7 mouse cellular contexts compared by ENCODE assay signal in the genomic region with DNA sequence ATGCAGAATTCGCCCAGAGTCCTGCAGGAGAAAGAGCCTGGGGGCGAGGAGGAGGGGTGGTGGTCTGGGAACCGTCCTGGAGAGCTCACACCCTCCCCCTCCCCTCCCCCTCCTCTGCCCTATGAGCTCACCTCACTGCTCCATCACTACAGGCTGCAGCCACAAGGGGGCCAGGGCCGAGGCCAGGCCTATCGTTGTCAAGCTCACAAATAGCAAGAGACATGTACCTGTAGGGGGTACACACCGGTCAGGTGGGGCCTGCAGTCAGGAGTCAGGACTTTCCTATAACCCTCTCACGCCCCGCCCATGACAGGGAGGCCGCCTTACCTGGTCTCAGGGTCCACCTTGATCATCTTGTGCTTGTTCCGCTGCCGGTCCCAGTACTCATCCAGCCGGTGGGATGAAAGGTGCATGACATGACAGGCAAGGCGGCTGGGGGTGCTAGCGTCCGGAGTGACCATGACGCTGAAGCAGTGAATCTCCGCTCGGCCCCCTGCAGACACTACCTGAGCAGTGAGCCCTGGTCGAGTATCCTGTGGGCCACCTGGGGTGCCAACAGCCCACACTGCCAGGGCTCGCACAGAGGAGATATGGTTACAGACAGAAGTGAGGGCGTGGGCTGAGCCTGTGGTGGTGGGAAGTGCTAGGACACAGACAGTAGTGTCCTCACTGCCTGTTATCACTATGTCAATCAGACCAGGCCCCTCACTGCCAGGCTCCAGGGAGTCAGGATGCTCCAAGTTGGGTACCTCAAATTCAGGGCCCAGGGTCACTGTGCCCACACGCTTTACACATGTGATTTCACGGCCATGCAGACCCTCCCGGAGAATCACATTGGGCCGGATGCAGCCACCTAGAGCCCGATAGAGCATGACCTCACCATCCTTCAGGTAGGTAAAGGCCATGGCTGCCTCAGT. TPM values are rescaled to one million over a fixed set of nuclear protein-coding genes. Genes with fewer than 3 reads are reported as not detected.
DNase-seq lines count a peak whose midpoint lies in the region; ATAC-seq lines count a peak whose summit lies in the region.

No protein-coding gene starts in this region.

- no peak for ATAC-seq in hindbrain, embryonic 15.5 days (ENCODE audit: low FRiP score, low read depth)

- H3K27me3 ChIP-seq in hindbrain, embryonic 15.5 days, result no peaks in the 10 kb centered on the region

- DNase-seq in ovary, postnatal 14 days (ENCODE audit: low spot score), result peak; percentile 55
- DNase-seq in ovary, postnatal 10 days (ENCODE audit: low spot score), result no peak
- peak; percentile 63 for DNase-seq in T-cell, adult 2 months (ENCODE audit: low spot score)
- DNase-seq in cerebellum, postnatal 25 days, result peak; percentile 66 to 80
- peak; percentile 62 for DNase-seq in lung, postnatal 36 days
- peak; percentile 76 for DNase-seq in thymus, postnatal 25 days

- H3K4me1 ChIP-seq in hindbrain, embryonic 15.5 days (replicated peaks), result peaks cover 66% of the 10 kb centered on the region

- H3K4me3 ChIP-seq in hindbrain, embryonic 15.5 days, result no peak overlapping the region

- 51% methylated on average over 26 of the region's 26 CpGs for WGBS in hindbrain, embryonic 15.5 days

- 0 out of 2 replicates have a peak overlapping the region, but pooled peaks have one; percentile 21 for H3K27ac ChIP-seq in hindbrain, embryonic 15.5 days (replicated peaks)

- H3K36me3 ChIP-seq in hindbrain, embryonic 15.5 days, result peaks cover 41% of the 10 kb centered on the region

- no peaks in the 10 kb centered on the region for H3K9me3 ChIP-seq in hindbrain, embryonic 15.5 days

- H3K9ac ChIP-seq in hindbrain, embryonic 15.5 days, result no peak overlapping the region

- H3K4me2 ChIP-seq in hindbrain, embryonic 15.5 days, result peak overlapping the region; percentile 18; the same call in 1 of the 2 replicates

RNA-seq across cellular contexts. Expression of gene Dalrd3, which starts 4.3 kb away (rescaled TPM):
- polyA plus RNA-seq in hindbrain, embryonic 15.5 days (2015; fragmentation: Nextera tagmentation; extraction: Ambion mirVana), result 304 and 323 TPM in 2 replicates

RNA-seq across cellular contexts. Expression of gene Wdr6, which starts 4.5 kb away (rescaled TPM):
- 308 and 313 TPM in 2 replicates for polyA plus RNA-seq in hindbrain, embryonic 15.5 days (2015; fragmentation: Nextera tagmentation; extraction: Ambion mirVana)

RNA-seq across cellular contexts. Expression of gene Ndufaf3, which starts 6.8 kb away (rescaled TPM):
- polyA plus RNA-seq in hindbrain, embryonic 15.5 days (2015; fragmentation: Nextera tagmentation; extraction: Ambion mirVana), result 73.4 and 78.5 TPM in 2 replicates

RNA-seq across cellular contexts. Expression of gene Impdh2, which starts 13.9 kb away (rescaled TPM):
- 109 and 111 TPM in 2 replicates for polyA plus RNA-seq in hindbrain, embryonic 15.5 days (2015; fragmentation: Nextera tagmentation; extraction: Ambion mirVana)

RNA-seq across cellular contexts. Expression of gene P4htm, which starts 23.4 kb away (rescaled TPM):
- polyA plus RNA-seq in hindbrain, embryonic 15.5 days (2015; fragmentation: Nextera tagmentation; extraction: Ambion mirVana), result 34.9 and 35.1 TPM in 2 replicates
